Mouse (Mus musculus) lung, postnatal 0 days (tissue): Measurements from ENCODE around the gene Pln. TPM values are rescaled to one million over a fixed set of nuclear protein-coding genes. Genes with fewer than 3 reads are reported as not detected.

Experiments used
- ATAC-seq: fragments of 200-750 bp; cut with Nextera tagmentation; 2 replicates; pipeline ENCODE4 v1.8.0; 2017; ENCODE audit warnings: moderate library complexity
- DNase-seq: peaks from one replicate; pipeline ENCODE4 v3.0.0-alpha.2; 2016; ENCODE audit warnings: low spot score
- H3K27ac ChIP-seq: fragments of 300-500 bp; sonication (generic); 2 replicates; pipeline ENCODE4 v1.5.1; 2014; ENCODE audit warnings: antibody characterized with exemption, mild to moderate bottlenecking, low read length, mixed read lengths
- H3K27me3 ChIP-seq: fragments of 300-500 bp; sonication (generic); replicated peaks from 2 replicates; pipeline ENCODE4 v1.6.1; 2014; ENCODE audit warnings: low read length, mixed read lengths; ENCODE audit not compliant: insufficient read depth
- H3K36me3 ChIP-seq: fragments of 300-500 bp; sonication (generic); 2 replicates; pipeline ENCODE4 v1.6.1; 2014; ENCODE audit warnings: low read length, mixed read lengths; ENCODE audit not compliant: insufficient read depth
- H3K4me1 ChIP-seq: fragments of 300-500 bp; sonication (generic); 2 replicates; pipeline ENCODE4 v1.6.1; 2014; ENCODE audit warnings: antibody characterized with exemption, low read depth, low read length, mixed read lengths; ENCODE audit not compliant: insufficient read depth
- H3K4me2 ChIP-seq: fragments of 300-500 bp; sonication (generic); replicated peaks from 2 replicates; pipeline ENCODE4 v1.6.1; 2014; ENCODE audit warnings: low read depth, mild to moderate bottlenecking, low read length, moderate library complexity, mixed read lengths
- H3K4me3 ChIP-seq: fragments of 300-500 bp; sonication (generic); 2 replicates; pipeline ENCODE4 v1.5.1; 2014; ENCODE audit warnings: low read depth, low read length
- H3K9ac ChIP-seq: fragments of 300-500 bp; sonication (generic); replicated peaks from 2 replicates; pipeline ENCODE4 v1.6.1; 2014; ENCODE audit warnings: low read depth, mild to moderate bottlenecking
- H3K9me3 ChIP-seq: fragments of 300-500 bp; sonication (generic); 2 replicates; pipeline ENCODE4 v1.6.1; 2016; ENCODE audit warnings: low read length, mixed read lengths
- CTCF ChIP-seq: IDR thresholded peaks from 2 replicates; pipeline ENCODE4 v1.5.1; 2016; ENCODE audit warnings: antibody characterized with exemption, mild to moderate bottlenecking
- EP300 ChIP-seq: IDR thresholded peaks from 2 replicates; pipeline ENCODE4 v1.6.1; 2016; ENCODE audit warnings: antibody characterized with exemption, mild to moderate bottlenecking, control low read depth
- WGBS: fragments of 180-500 bp; shearing (Covaris S2); extraction: QIAGEN DNeasy Blood & Tissue Kit; methylation state at CpG from one replicate; pipeline ENCODE4 v1.1.7; 2014; 5-methylcytosine and 5-hydroxymethylcytosine counted together
- polyA plus RNA-seq: library from polyadenylated mRNA; unstranded; fragments of >200 nt; fragmentation: Nextera tagmentation; extraction: Ambion mirVana; gene quantifications from 2 replicates; pipeline ENCODE4 v1.2.1, GENCODE M21; 2015

The Pln gene
- polyA plus RNA-seq, 1 experiment from 2014 or later, result 1.9 TPM

- WGBS, result 78% methylated on average over 1 of the region's 1 CpGs
- H3K9me3 ChIP-seq, result no peaks in the 10 kb centered on the region
- peaks cover 4% of the 10 kb centered on the region; the same call in 1 of the 2 replicates for H3K36me3 ChIP-seq
- H3K4me1 ChIP-seq, result no peaks in the 10 kb centered on the region; the same call in 1 of the 2 replicates
- no peak overlapping the region for H3K27ac ChIP-seq
- no peak overlapping the region for H3K4me2 ChIP-seq
- no peak overlapping the region for H3K9ac ChIP-seq
- H3K4me3 ChIP-seq, result no peak overlapping the region
- TF ChIP-seq EP300, result no peak
- no peak for TF ChIP-seq CTCF
- DNase-seq, result no peak
- no peaks in the 10 kb centered on the region for H3K27me3 ChIP-seq
- ATAC-seq, result no peak
Measured at GRCm38 (mm10) chr10:53349254-53349653, 11.8 kb downstream of the Pln start.

GRCm38 (mm10) chr10:53353665-53354064 is 16.2 kb downstream of the Pln start:
- DNase-seq, result no peak
- TF ChIP-seq EP300 (no peak), CTCF (no peak)
- Histone ChIP-seq H3K27me3 (no peaks in the 10 kb centered on the region), H3K27ac (no peak overlapping the region), H3K4me1 (no peaks in the 10 kb centered on the region; the same call in 1 of the 2 replicates), H3K9me3 (no peaks in the 10 kb centered on the region), H3K9ac (no peak overlapping the region), H3K4me3 (no peak overlapping the region), H3K36me3 (peaks cover 7% of the 10 kb centered on the region), H3K4me2 (no peak overlapping the region)
- 73% methylated on average over 3 of the region's 3 CpGs for WGBS
- ATAC-seq, result no peak

- Histone ChIP-seq H3K4me2 (no peak overlapping the region), H3K4me1 (no peaks in the 10 kb centered on the region), H3K9me3 (no peaks in the 10 kb centered on the region), H3K9ac (no peak overlapping the region), H3K4me3 (no peak overlapping the region), H3K36me3 (peaks cover 6% of the 10 kb centered on the region; the same call in 1 of the 2 replicates), H3K27me3 (no peaks in the 10 kb centered on the region), H3K27ac (no peak overlapping the region)
- no peak for ATAC-seq
- TF ChIP-seq CTCF, result no peak
- WGBS, result 86% methylated on average over 3 of the region's 3 CpGs
- DNase-seq, result no peak
Measured at GRCm38 (mm10) chr10:53359016-53359415, 21.5 kb downstream of the Pln start.

- H3K4me2 ChIP-seq, result no peak overlapping the region
- TF ChIP-seq EP300 (no peak), CTCF (no peak)
- no peak overlapping the region for H3K4me3 ChIP-seq
- H3K27ac ChIP-seq, result no peak overlapping the region
- no peaks in the 10 kb centered on the region for H3K9me3 ChIP-seq
- DNase-seq, result no peak
- H3K4me1 ChIP-seq, result no peaks in the 10 kb centered on the region
- H3K27me3 ChIP-seq, result no peaks in the 10 kb centered on the region
- H3K36me3 ChIP-seq, result no peaks in the 10 kb centered on the region
- H3K9ac ChIP-seq, result no peak overlapping the region
- ATAC-seq, result no peak
Measured at GRCm38 (mm10) chr10:53364311-53364710, 26.8 kb downstream of the Pln start.

- Histone ChIP-seq H3K9me3 (peaks cover 14% of the 10 kb centered on the region; the same call in 1 of the 2 replicates), H3K27ac (no peak overlapping the region), H3K4me2 (no peak overlapping the region), H3K9ac (no peak overlapping the region), H3K36me3 (no peaks in the 10 kb centered on the region; the same call in 1 of the 2 replicates), H3K4me3 (no peak overlapping the region), H3K4me1 (no peaks in the 10 kb centered on the region), H3K27me3 (no peaks in the 10 kb centered on the region)
- TF ChIP-seq CTCF (no peak), EP300 (no peak)
- no peak for ATAC-seq
- WGBS, result 87% methylated on average over 2 of the region's 2 CpGs
- DNase-seq, result no peak
Measured at GRCm38 (mm10) chr10:53367265-53367664, 29.8 kb downstream of the Pln start.

- peaks cover 14% of the 10 kb centered on the region; the same call in 1 of the 2 replicates for H3K9me3 ChIP-seq
- WGBS, result 88% methylated on average over 6 of the region's 6 CpGs
- TF ChIP-seq EP300 (no peak), CTCF (no peak)
Measured at GRCm38 (mm10) chr10:53373885-53374578, 36.6 kb downstream of the Pln start.

GRCm38 (mm10) chr10:53377096-53377495 is 39.6 kb downstream of the Pln start:
- peak; percentile 16 for DNase-seq
- no peak overlapping the region for H3K9ac ChIP-seq

More at GRCm38 (mm10) chr10:53373885-53374578, 36.6 kb downstream of the Pln start:
- H3K4me1 ChIP-seq, result no peaks in the 10 kb centered on the region
- ATAC-seq (no peak), DNase-seq (no peak)
- no peak overlapping the region for H3K27ac ChIP-seq
- H3K27me3 ChIP-seq, result no peaks in the 10 kb centered on the region
- H3K4me3 ChIP-seq, result no peak overlapping the region
- no peaks in the 10 kb centered on the region; the same call in 1 of the 2 replicates for H3K36me3 ChIP-seq
- H3K4me2 ChIP-seq, result no peak overlapping the region
- no peak overlapping the region for H3K9ac ChIP-seq

More at GRCm38 (mm10) chr10:53377096-53377495, 39.6 kb downstream of the Pln start:
- ATAC-seq, result no peak
- Histone ChIP-seq H3K4me3 (no peak overlapping the region), H3K27me3 (no peaks in the 10 kb centered on the region), H3K27ac (no peak overlapping the region), H3K36me3 (no peaks in the 10 kb centered on the region), H3K4me1 (no peaks in the 10 kb centered on the region), H3K4me2 (peak overlapping the region; percentile 11), H3K9me3 (no peaks in the 10 kb centered on the region)
- no peak for TF ChIP-seq EP300
- TF ChIP-seq CTCF, result no peak
